Comparison of ENCODE assay signal across 15 mouse cellular contexts in genomic region chr1:64056541-64056940, GRCm38 (mm10).
ATAC-seq and TF ChIP-seq lines count a peak whose summit lies in the region.
"Had no signal": no experiment of that assay in that cellular context is flagged by ENCODE, and none has a peak within 500 bp of the region (broad histone marks: within the 10 kb centered on the region; RNA-seq: fewer than 3 reads in every experiment).

No protein-coding gene starts in this region.

- H3K4me2 ChIP-seq in intestine, embryonic 15.5 days (replicated peaks) = 0 out of 2 replicates have a peak overlapping the region, but pooled peaks have one; percentile 2
- no peak overlapping the region for H3K4me2 ChIP-seq in intestine, postnatal 0 days (replicated peaks; ENCODE audit: low read depth)
- no peak overlapping the region for H3K4me2 ChIP-seq in liver, embryonic 16.5 days (ENCODE audit: low read depth, low read length)
- no peak overlapping the region for H3K4me2 ChIP-seq in liver, embryonic 12.5 days
- H3K4me2 ChIP-seq in midbrain, embryonic 15.5 days = no peak overlapping the region
- no peak overlapping the region for H3K4me2 ChIP-seq in midbrain, embryonic 16.5 days (ENCODE audit: low read length)
- H3K4me2 ChIP-seq: embryonic facial prominence, embryonic 13.5 days; forebrain, embryonic 13.5 days; heart, embryonic 12.5 days had no signal

- no peak overlapping the region for H3K9ac ChIP-seq in intestine, embryonic 15.5 days
- H3K9ac ChIP-seq in intestine, postnatal 0 days (ENCODE audit: low read depth, low read length) = no peak overlapping the region
- no peak overlapping the region for H3K9ac ChIP-seq in liver, embryonic 16.5 days (ENCODE audit: low read depth, low read length)
- no peak overlapping the region for H3K9ac ChIP-seq in liver, embryonic 12.5 days
- H3K9ac ChIP-seq in midbrain, embryonic 15.5 days = no peak overlapping the region
- no peak overlapping the region for H3K9ac ChIP-seq in midbrain, embryonic 16.5 days (ENCODE audit: low read depth, low read length)
- H3K9ac ChIP-seq: embryonic facial prominence, embryonic 13.5 days; forebrain, embryonic 13.5 days; forebrain, postnatal 0 days; heart, embryonic 12.5 days had no signal

- TF ChIP-seq CTCF in intestine, postnatal 0 days (IDR thresholded peaks at IDR 0.05; ENCODE audit: low read depth) = no peak

- 0 out of 2 replicates have a peak, but pooled peaks cover 5% of the 10 kb centered on the region for H3K9me3 ChIP-seq in intestine, embryonic 15.5 days
- no peaks in the 10 kb centered on the region for H3K9me3 ChIP-seq in intestine, postnatal 0 days (ENCODE audit: control insufficient read depth)
- no peaks in the 10 kb centered on the region for H3K9me3 ChIP-seq in liver, embryonic 16.5 days (replicated peaks; ENCODE audit: control insufficient read depth, low read length)
- no peaks in the 10 kb centered on the region for H3K9me3 ChIP-seq in liver, embryonic 12.5 days (replicated peaks)
- H3K9me3 ChIP-seq in midbrain, embryonic 15.5 days = no peaks in the 10 kb centered on the region
- no peaks in the 10 kb centered on the region for H3K9me3 ChIP-seq in midbrain, embryonic 16.5 days (replicated peaks; ENCODE audit: control insufficient read depth, low read length, poor library complexity, severe bottlenecking)
- H3K9me3 ChIP-seq: embryonic facial prominence, embryonic 13.5 days; forebrain, embryonic 13.5 days; heart, embryonic 12.5 days; hindbrain, embryonic 10.5 days had no signal

- H3K4me1 ChIP-seq in intestine, embryonic 15.5 days (replicated peaks) = 0 out of 2 replicates have a peak, but pooled peaks cover 3% of the 10 kb centered on the region
- H3K4me1 ChIP-seq in intestine, postnatal 0 days (replicated peaks; ENCODE audit: control insufficient read depth, insufficient read depth, low read length) = no peaks in the 10 kb centered on the region; the same call in 1 of the 2 replicates
- peaks cover 6% of the 10 kb centered on the region; the same call in 1 of the 2 replicates for H3K4me1 ChIP-seq in liver, embryonic 16.5 days (ENCODE audit: control insufficient read depth, low read depth, low read length)
- peaks cover 11% of the 10 kb centered on the region; the same call in 1 of the 2 replicates for H3K4me1 ChIP-seq in liver, embryonic 12.5 days
- H3K4me1 ChIP-seq in midbrain, embryonic 15.5 days = peaks cover 50% of the 10 kb centered on the region
- H3K4me1 ChIP-seq in midbrain, embryonic 16.5 days (ENCODE audit: control insufficient read depth, insufficient read depth, low read length) = peaks cover 36% of the 10 kb centered on the region

- 0 out of 2 replicates have a peak, but pooled peaks cover 3% of the 10 kb centered on the region for H3K36me3 ChIP-seq in intestine, embryonic 15.5 days
- no peaks in the 10 kb centered on the region for H3K36me3 ChIP-seq in intestine, postnatal 0 days (ENCODE audit: control insufficient read depth, insufficient read depth)
- no peaks in the 10 kb centered on the region; the same call in 1 of the 2 replicates for H3K36me3 ChIP-seq in liver, embryonic 16.5 days (ENCODE audit: control insufficient read depth, insufficient read depth)
- peaks cover 9% of the 10 kb centered on the region for H3K36me3 ChIP-seq in liver, embryonic 12.5 days
- no peaks in the 10 kb centered on the region for H3K36me3 ChIP-seq in midbrain, embryonic 15.5 days (replicated peaks)
- H3K36me3 ChIP-seq in midbrain, embryonic 16.5 days (ENCODE audit: control insufficient read depth, insufficient read depth, low read length) = no peaks in the 10 kb centered on the region
- H3K36me3 ChIP-seq: embryonic facial prominence, embryonic 13.5 days had no signal

- peak; percentile 65; the same call in 1 of the 2 replicates for ATAC-seq in intestine, embryonic 15.5 days
- no peak for ATAC-seq in intestine, postnatal 0 days
- peak; percentile 41; the same call in 1 of the 2 replicates for ATAC-seq in liver, embryonic 16.5 days (ENCODE audit: low read depth)
- no peak for ATAC-seq in liver, embryonic 12.5 days
- no peak for ATAC-seq in midbrain, embryonic 15.5 days (replicated peaks)
- ATAC-seq in midbrain, embryonic 16.5 days = no peak
- ATAC-seq: activated CD4-positive, CD25-positive, alpha-beta regulatory T cell, adult 4 months; forebrain, embryonic 13.5 days; forebrain, postnatal 0 days; Patski had no signal

- H3K4me3 ChIP-seq in intestine, embryonic 15.5 days (replicated peaks) = no peak overlapping the region
- H3K4me3 ChIP-seq in intestine, postnatal 0 days (ENCODE audit: low read depth, low read length) = no peak overlapping the region
- H3K4me3 ChIP-seq in liver, embryonic 16.5 days (ENCODE audit: low read depth, low read length) = no peak overlapping the region
- H3K4me3 ChIP-seq in liver, embryonic 12.5 days = no peak overlapping the region
- H3K4me3 ChIP-seq in midbrain, embryonic 15.5 days = no peak overlapping the region
- no peak overlapping the region for H3K4me3 ChIP-seq in midbrain, embryonic 16.5 days (ENCODE audit: low read depth, low read length)
- H3K4me3 ChIP-seq: embryonic facial prominence, embryonic 13.5 days; forebrain, embryonic 13.5 days; gastrocnemius, adult 2 months; heart, embryonic 12.5 days; hindbrain, embryonic 10.5 days had no signal

- no peaks in the 10 kb centered on the region for H3K27me3 ChIP-seq in intestine, embryonic 15.5 days (replicated peaks)
- H3K27me3 ChIP-seq in intestine, postnatal 0 days (replicated peaks; ENCODE audit: control insufficient read depth, insufficient read depth, low read length) = no peaks in the 10 kb centered on the region
- H3K27me3 ChIP-seq in liver, embryonic 16.5 days (ENCODE audit: control insufficient read depth, insufficient read depth, low read depth, low read length) = no peaks in the 10 kb centered on the region
- no peaks in the 10 kb centered on the region for H3K27me3 ChIP-seq in liver, embryonic 12.5 days (replicated peaks)
- no peaks in the 10 kb centered on the region for H3K27me3 ChIP-seq in midbrain, embryonic 15.5 days (replicated peaks)
- no peaks in the 10 kb centered on the region for H3K27me3 ChIP-seq in midbrain, embryonic 16.5 days (ENCODE audit: control insufficient read depth, insufficient read depth, low read depth, low read length)
- H3K27me3 ChIP-seq: CH12.LX; embryonic facial prominence, embryonic 13.5 days; forebrain, embryonic 13.5 days; heart, embryonic 12.5 days; Patski had no signal

- H3K27ac ChIP-seq in intestine, embryonic 15.5 days = no peak overlapping the region
- H3K27ac ChIP-seq in intestine, postnatal 0 days (ENCODE audit: low read depth, low read length) = no peak overlapping the region
- H3K27ac ChIP-seq in liver, embryonic 16.5 days (ENCODE audit: low read length) = no peak overlapping the region; the same call in 1 of the 2 replicates
- H3K27ac ChIP-seq in liver, embryonic 12.5 days = no peak overlapping the region
- 0 out of 2 replicates have a peak overlapping the region, but pooled peaks have one; percentile 6 for H3K27ac ChIP-seq in midbrain, embryonic 15.5 days
- H3K27ac ChIP-seq in midbrain, embryonic 16.5 days (ENCODE audit: low read length) = no peak overlapping the region
- H3K27ac ChIP-seq: embryonic facial prominence, embryonic 13.5 days; gastrocnemius, adult 2 months had no signal

- WGBS in intestine, embryonic 15.5 days = 53% methylated on average over 2 of the region's 2 CpGs
- 50% methylated on average over 2 of the region's 2 CpGs for WGBS in intestine, postnatal 0 days
- WGBS in liver, embryonic 16.5 days (ENCODE audit: insufficient replicate concordance) = 48% methylated on average over 2 of the region's 2 CpGs
- WGBS in liver, embryonic 12.5 days (ENCODE audit: insufficient replicate concordance) = 64% methylated on average over 2 of the region's 2 CpGs
- WGBS in midbrain, embryonic 15.5 days = 89% methylated on average over 2 of the region's 2 CpGs
- 80% methylated on average over 2 of the region's 2 CpGs for WGBS in midbrain, embryonic 16.5 days

Comparison
In these comparisons a context has a peak if more than half of its experiments do, and no peak if none do; other contexts are left out.
1. ATAC-seq: peak in intestine, embryonic 15.5 days (single experiment) and liver, embryonic 16.5 days (single experiment); none in intestine, postnatal 0 days (single experiment), liver, embryonic 12.5 days (single experiment), midbrain, embryonic 15.5 days (single experiment) and midbrain, embryonic 16.5 days (single experiment).